Mouse (Mus musculus): ENCODE results near the gene Gimap9. TPM values are rescaled to one million over a fixed set of nuclear protein-coding genes. Genes with fewer than 3 reads are reported as not detected.

The Gimap9 gene
- 13.6 and 17.1 TPM in 2 replicates for polyA plus RNA-seq (2015; fragmentation: Nextera tagmentation; extraction: Ambion mirVana)

- Histone ChIP-seq H3K27ac (peak within 1 kb of the TSS; percentile 39; the same call in 1 of the 2 replicates), H3K9me3 (no peaks in the 10 kb centered on the region), H3K4me3 (peak within 1 kb of the TSS; percentile 39), H3K4me1 (no peaks in the 10 kb centered on the region), H3K27me3 (no peaks in the 10 kb centered on the region), H3K9ac (peak within 1 kb of the TSS; percentile 44), H3K4me2 (peak within 1 kb of the TSS; percentile 58), H3K36me3 (no peaks in the 10 kb centered on the region)
- 18% methylated on average over 13 of the region's 13 CpGs for WGBS
- no peak for ATAC-seq (ENCODE audit: insufficient number of reproducible peaks, insufficient read depth, low FRiP score, low TSS enrichment, low read depth)
These were observed at the start of gene Gimap9 for GRCm38 (mm10) chr6:48675931-48676859. Gene Gimap9, plus strand, starts transcription at chr6:48676129.

GRCm38 (mm10) chr6:48626464-48626863 lies 49.5 kb upstream of the Gimap9 start, which contains the start of gene AI854703:
Gene AI854703, plus strand, starts transcription at chr6:48626764.
- Histone ChIP-seq H3K4me1 (peaks cover 20% of the 10 kb centered on the region), H3K4me3 (peak within 1 kb of the TSS; percentile 54), H3K27ac (no peak within 1 kb of the TSS), H3K4me2 (peak within 1 kb of the TSS; percentile 87), H3K9me3 (no peaks in the 10 kb centered on the region), H3K27me3 (peaks cover 59% of the 10 kb centered on the region), H3K9ac (peak within 1 kb of the TSS; percentile 71), H3K36me3 (peaks cover 7% of the 10 kb centered on the region; the same call in 1 of the 2 replicates)
- WGBS: 27% methylated on average over 8 of the region's 8 CpGs
- ATAC-seq (ENCODE audit: insufficient number of reproducible peaks, insufficient read depth, low FRiP score, low TSS enrichment, low read depth): no peak

- Histone ChIP-seq H3K4me3 (peak overlapping the region; percentile 54), H3K4me2 (peak overlapping the region; percentile 87), H3K4me1 (peaks cover 20% of the 10 kb centered on the region), H3K9me3 (no peaks in the 10 kb centered on the region), H3K27ac (no peak overlapping the region), H3K36me3 (peaks cover 2% of the 10 kb centered on the region; the same call in 1 of the 2 replicates), H3K9ac (peak overlapping the region; percentile 71), H3K27me3 (peaks cover 60% of the 10 kb centered on the region)
- WGBS: under 1% methylated on average over 32 of the region's 32 CpGs
- ATAC-seq (ENCODE audit: insufficient number of reproducible peaks, insufficient read depth, low FRiP score, low TSS enrichment, low read depth): no peak
These were observed 48.9 kb upstream of the Gimap9 start for GRCm38 (mm10) chr6:48626984-48627383.

- Histone ChIP-seq H3K27ac (no peak overlapping the region), H3K4me3 (peak overlapping the region; percentile 54), H3K27me3 (peaks cover 62% of the 10 kb centered on the region), H3K36me3 (no peaks in the 10 kb centered on the region), H3K9me3 (no peaks in the 10 kb centered on the region), H3K9ac (peak overlapping the region; percentile 71), H3K4me2 (peak overlapping the region; percentile 87), H3K4me1 (peaks cover 20% of the 10 kb centered on the region)
- 6% methylated on average over 7 of the region's 7 CpGs for WGBS
- no peak for ATAC-seq (ENCODE audit: insufficient number of reproducible peaks, insufficient read depth, low FRiP score, low TSS enrichment, low read depth)
These were observed 48.4 kb upstream of the Gimap9 start for GRCm38 (mm10) chr6:48627511-48627924.

- Histone ChIP-seq H3K4me3 (no peak overlapping the region), H3K4me1 (peaks cover 20% of the 10 kb centered on the region), H3K27ac (no peak overlapping the region), H3K9ac (no peak overlapping the region), H3K36me3 (no peaks in the 10 kb centered on the region), H3K27me3 (peaks cover 62% of the 10 kb centered on the region), H3K9me3 (no peaks in the 10 kb centered on the region), H3K4me2 (no peak overlapping the region)
- no peak for ATAC-seq (ENCODE audit: insufficient number of reproducible peaks, insufficient read depth, low FRiP score, low TSS enrichment, low read depth)
- 84% methylated on average over 3 of the region's 3 CpGs for WGBS
These were observed 47.6 kb upstream of the Gimap9 start for GRCm38 (mm10) chr6:48628377-48628776.

- WGBS: 8% methylated on average over 54 of the region's 54 CpGs
- Histone ChIP-seq H3K36me3 (no peaks in the 10 kb centered on the region), H3K9me3 (no peaks in the 10 kb centered on the region), H3K27ac (no peak overlapping the region), H3K4me1 (peaks cover 20% of the 10 kb centered on the region), H3K4me3 (peak overlapping the region; percentile 51), H3K27me3 (peaks cover 62% of the 10 kb centered on the region), H3K4me2 (peak overlapping the region; percentile 92), H3K9ac (peak overlapping the region; percentile 70)
- ATAC-seq (ENCODE audit: insufficient number of reproducible peaks, insufficient read depth, low FRiP score, low TSS enrichment, low read depth): no peak
These were observed 46.9 kb upstream of the Gimap9 start for GRCm38 (mm10) chr6:48628808-48629660.

GRCm38 (mm10) chr6:48629661-48630034 lies 46.3 kb upstream of the Gimap9 start:
- Histone ChIP-seq H3K4me1 (peaks cover 20% of the 10 kb centered on the region), H3K9me3 (no peaks in the 10 kb centered on the region), H3K27ac (no peak overlapping the region), H3K4me2 (peak overlapping the region; percentile 92), H3K36me3 (no peaks in the 10 kb centered on the region), H3K27me3 (peaks cover 62% of the 10 kb centered on the region), H3K9ac (peak overlapping the region; percentile 70), H3K4me3 (peak overlapping the region; percentile 51)
- ATAC-seq (ENCODE audit: insufficient number of reproducible peaks, insufficient read depth, low FRiP score, low TSS enrichment, low read depth): no peak
- 23% methylated on average over 13 of the region's 13 CpGs for WGBS

GRCm38 (mm10) chr6:48630831-48631230 lies 45.1 kb upstream of the Gimap9 start:
- no peak overlapping the region for H3K4me2 ChIP-seq
- 84% methylated on average over 8 of the region's 8 CpGs for WGBS
- no peaks in the 10 kb centered on the region for H3K9me3 ChIP-seq
- H3K36me3 ChIP-seq: no peaks in the 10 kb centered on the region
- no peak overlapping the region for H3K9ac ChIP-seq
- H3K27ac ChIP-seq: no peak overlapping the region
- peaks cover 20% of the 10 kb centered on the region for H3K4me1 ChIP-seq
- peaks cover 53% of the 10 kb centered on the region for H3K27me3 ChIP-seq
- no peak for ATAC-seq (ENCODE audit: insufficient number of reproducible peaks, insufficient read depth, low FRiP score, low TSS enrichment, low read depth)
- H3K4me3 ChIP-seq: no peak overlapping the region

GRCm38 (mm10) chr6:48635105-48635504 lies 40.8 kb upstream of the Gimap9 start:
- Histone ChIP-seq H3K27me3 (peaks cover 12% of the 10 kb centered on the region), H3K9ac (no peak overlapping the region), H3K27ac (no peak overlapping the region), H3K4me2 (no peak overlapping the region), H3K4me1 (no peaks in the 10 kb centered on the region), H3K9me3 (no peaks in the 10 kb centered on the region), H3K36me3 (no peaks in the 10 kb centered on the region), H3K4me3 (no peak overlapping the region)
- no peak for ATAC-seq (ENCODE audit: insufficient number of reproducible peaks, insufficient read depth, low FRiP score, low TSS enrichment, low read depth)
- 86% methylated on average over 2 of the region's 2 CpGs for WGBS

GRCm38 (mm10) chr6:48636515-48636914 lies 39.4 kb upstream of the Gimap9 start:
- H3K4me2 ChIP-seq: no peak overlapping the region
- no peaks in the 10 kb centered on the region for H3K36me3 ChIP-seq
- no peak for ATAC-seq (ENCODE audit: insufficient number of reproducible peaks, insufficient read depth, low FRiP score, low TSS enrichment, low read depth)
- H3K27ac ChIP-seq: no peak overlapping the region
- no peak overlapping the region for H3K4me3 ChIP-seq
- H3K9me3 ChIP-seq: no peaks in the 10 kb centered on the region
- no peak overlapping the region for H3K9ac ChIP-seq
- peaks cover 3% of the 10 kb centered on the region; the same call in 1 of the 2 replicates for H3K27me3 ChIP-seq
- H3K4me1 ChIP-seq: no peaks in the 10 kb centered on the region
- 31% methylated on average over 6 of the region's 6 CpGs for WGBS

GRCm38 (mm10) chr6:48637811-48638500 lies 38.0 kb upstream of the Gimap9 start:
- H3K9ac ChIP-seq: no peak overlapping the region
- H3K27ac ChIP-seq: no peak overlapping the region
- H3K4me2 ChIP-seq: no peak overlapping the region
- no peak overlapping the region for H3K4me3 ChIP-seq
- no peaks in the 10 kb centered on the region for H3K36me3 ChIP-seq
- WGBS: 64% methylated on average over 6 of the region's 6 CpGs
- ATAC-seq (ENCODE audit: insufficient number of reproducible peaks, insufficient read depth, low FRiP score, low TSS enrichment, low read depth): no peak
- no peaks in the 10 kb centered on the region for H3K27me3 ChIP-seq
- H3K9me3 ChIP-seq: no peaks in the 10 kb centered on the region
- no peaks in the 10 kb centered on the region for H3K4me1 ChIP-seq
